Mouse (Mus musculus): Measurements from ENCODE around the gene Aldh5a1.
"Not testable (repeated sequence)": the region's sequence is repeated elsewhere in the genome, so short reads cannot be mapped to it uniquely, and the experiment has no call there.

Aldh5a1 gene

DNA sequence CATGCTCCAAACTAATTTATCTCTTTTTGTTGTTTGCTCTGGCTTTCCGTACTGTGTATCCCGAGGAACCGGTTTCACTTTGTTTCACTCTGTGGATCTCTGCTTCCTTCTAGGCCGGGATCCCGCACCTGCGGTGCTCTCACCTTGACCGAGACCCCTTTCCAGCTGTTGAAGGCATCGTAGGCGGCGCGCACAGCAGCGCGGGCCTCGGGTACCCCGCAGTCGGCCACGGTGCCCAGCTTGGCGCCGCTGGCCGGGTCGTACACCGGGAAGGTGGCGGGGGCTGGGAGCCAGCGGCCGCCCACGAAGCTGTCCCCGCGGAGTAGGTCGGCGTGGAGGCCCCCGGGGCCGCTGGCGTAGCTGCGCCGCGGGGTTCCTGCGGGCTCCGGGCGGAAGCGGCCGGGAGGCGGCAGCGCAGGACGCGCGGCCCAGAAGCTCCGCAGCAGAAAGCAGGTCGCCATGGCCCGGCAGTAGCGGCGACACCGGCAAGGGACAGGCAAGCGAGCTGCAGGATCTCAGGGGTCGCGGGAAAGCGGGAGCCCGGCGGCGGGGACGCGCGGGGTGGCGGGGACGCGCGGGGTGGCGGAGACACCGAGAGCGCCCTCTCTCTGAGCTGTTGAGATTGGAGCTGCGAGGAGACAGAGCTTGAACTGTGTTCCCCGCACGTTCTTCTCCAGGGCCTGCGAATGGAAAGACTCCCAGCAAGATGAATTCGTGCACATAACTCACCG is at the start of gene Aldh5a1:
Aldh5a1 (minus strand) TSS at position 554 of the 731 bp plus-strand sequence.
- DNase-seq (ENCODE audit: inconsistent ontology term): peak; percentile 74

DNA sequence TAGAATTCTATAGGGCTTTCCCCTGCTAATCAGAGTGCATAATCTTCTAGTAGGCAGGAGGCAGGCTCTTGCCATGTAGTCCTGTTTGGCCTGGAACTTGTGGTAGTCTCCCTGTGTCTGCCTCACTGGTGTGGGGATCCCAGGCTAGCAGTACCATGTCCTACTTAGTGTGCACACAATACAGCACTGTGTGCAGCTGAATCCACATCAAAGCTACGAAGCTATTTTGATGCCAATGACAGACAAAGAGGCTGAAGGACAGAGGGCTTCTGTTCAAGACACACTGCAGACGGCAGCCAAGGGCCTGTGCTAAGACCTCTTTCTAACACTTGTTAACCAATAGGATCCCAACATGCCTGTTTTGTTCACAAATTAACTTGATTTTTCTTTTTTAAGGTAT is 48.0 kb upstream of the Aldh5a1 start:
- peak; percentile 86 for DNase-seq (ENCODE audit: inconsistent ontology term)

DNA sequence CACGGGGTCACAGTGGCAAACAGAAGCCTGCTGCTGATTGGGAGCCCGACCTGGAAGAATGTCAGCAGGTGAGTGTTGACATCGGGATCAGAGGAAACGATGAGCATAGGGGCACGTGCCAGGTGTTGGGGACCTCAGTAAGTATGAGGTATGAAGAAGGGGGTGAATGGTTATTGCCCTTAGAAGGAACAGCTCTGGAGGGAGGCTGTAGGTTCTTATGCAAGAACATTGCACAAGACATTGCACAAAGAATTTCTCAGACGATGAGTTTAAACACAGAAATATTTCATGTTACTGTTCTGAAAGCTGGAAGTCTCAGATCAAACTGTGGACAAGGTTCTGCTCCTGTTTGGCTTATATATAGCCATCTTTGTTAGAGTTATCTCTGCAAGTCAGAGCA is 43.6 kb upstream of the Aldh5a1 start:
- no peak for DNase-seq (ENCODE audit: inconsistent ontology term)

DNA sequence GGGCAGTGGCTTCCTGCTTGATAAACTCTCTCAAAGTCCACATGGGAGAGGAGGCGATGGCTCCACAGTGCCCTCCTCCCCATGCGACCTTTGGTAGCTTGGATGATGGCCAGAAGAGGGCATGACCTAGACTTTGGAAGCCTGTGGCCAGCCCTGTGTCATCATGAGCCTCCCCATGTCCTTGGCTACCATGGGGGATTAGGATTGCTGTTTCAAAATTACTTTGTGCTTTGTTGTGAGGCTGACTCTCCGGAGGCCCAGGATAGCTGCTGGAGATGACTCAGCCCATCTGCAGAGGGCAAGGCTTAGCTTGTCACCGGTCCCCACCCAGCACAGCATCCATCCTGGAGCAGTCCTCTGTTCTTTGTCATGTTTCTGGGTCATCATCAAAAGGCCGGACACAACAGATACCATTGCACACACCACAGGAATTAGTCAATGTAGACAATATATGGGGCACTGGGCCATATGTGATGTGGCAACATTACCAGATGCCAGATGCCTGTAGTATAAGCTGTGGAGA is 40.4 kb upstream of the Aldh5a1 start:
- DNase-seq (ENCODE audit: inconsistent ontology term): peak; percentile 92

DNA sequence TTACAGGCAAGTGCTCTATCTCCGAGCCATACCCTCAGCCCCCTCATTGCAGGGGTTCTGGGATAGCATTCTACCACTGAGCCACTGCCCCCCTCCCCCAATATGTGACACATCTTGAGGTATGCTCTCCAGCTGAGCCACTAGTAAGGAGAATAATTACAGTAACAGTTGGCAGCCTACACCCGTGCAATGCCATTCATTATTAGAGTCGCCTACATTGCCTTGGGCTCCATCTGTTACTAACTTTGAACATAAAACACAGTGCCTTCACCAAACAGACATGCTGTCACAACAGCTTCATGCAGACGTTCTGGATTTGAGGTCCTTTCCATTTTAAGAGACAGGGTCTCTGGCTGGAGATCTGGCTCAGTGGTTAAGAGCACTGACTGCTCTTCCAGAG is 38.9 kb upstream of the Aldh5a1 start:
- DNase-seq (ENCODE audit: inconsistent ontology term): peak; percentile 48

DNA sequence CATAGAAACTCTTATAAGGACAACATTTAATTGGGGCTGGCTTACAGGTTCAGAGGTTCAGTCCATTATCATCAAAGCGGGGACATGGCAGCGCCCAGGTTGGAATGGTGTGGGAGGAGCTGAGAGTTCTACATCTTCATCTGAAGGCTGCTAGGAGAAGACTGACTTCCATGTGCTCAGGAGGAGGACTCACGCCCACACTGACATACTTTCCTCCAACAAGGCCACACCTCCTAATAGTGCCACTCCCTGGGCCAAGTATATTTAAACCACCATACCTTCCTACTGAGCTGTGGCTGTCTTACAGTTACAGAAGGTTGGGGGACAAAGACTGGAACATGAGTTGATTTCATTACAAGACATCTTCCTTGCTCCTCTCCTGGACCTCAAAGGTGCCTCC is 34.3 kb upstream of the Aldh5a1 start:
- not testable (repeated sequence) for DNase-seq (ENCODE audit: inconsistent ontology term)

DNA sequence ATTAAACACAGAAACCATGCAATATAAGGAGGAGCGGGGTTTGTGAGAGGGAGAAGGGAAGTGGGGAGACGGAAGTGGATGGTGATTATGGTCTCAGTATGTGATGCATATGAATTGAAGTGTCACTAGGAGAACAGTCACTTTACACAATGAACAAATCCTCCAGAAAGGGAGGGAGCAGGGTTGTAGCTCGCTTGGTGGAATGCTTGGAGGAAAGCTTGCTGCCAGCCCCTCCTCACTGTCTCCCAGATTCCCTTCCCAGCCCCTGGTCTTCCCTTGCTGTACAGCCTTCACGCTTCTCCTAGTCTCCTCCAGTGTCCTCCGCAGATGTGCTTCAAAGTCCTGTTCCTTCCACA is 28.4 kb upstream of the Aldh5a1 start:
- no peak for DNase-seq (ENCODE audit: inconsistent ontology term)

DNA sequence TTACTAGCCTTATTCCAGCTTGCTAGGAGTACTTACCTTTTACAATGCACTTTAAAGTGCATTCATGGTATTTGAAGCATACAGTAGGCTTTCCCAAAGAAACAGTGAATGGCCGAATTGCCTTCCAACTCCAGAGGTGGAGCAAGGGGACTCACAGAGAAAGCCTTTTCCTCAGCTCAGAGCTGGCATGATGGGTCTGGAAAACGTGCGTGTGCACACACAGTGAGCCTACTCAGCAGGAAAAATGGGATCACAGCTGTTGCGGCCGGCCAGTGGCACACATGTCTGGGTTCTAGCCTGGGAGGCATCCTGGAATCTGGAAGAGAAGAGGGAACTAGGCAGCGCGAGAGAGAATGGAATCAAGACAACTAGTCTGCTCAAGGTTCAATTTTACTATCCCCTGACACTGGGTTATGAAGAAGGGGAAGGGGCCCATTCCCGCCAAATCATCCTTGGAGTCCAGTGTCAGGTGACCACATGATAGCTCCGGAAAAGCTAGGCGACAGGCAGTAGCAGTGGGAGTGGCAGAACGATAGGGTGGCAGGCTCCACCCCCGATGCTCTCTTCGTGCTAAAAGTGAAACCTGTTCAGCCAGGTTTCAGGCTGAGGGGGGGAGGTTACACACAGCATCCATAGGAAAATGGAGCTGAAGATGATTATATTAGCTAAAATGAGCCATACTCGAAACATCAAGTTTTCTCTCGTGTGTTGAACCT is 27.8 kb upstream of the Aldh5a1 start:
- no peak for DNase-seq (ENCODE audit: inconsistent ontology term)

DNA sequence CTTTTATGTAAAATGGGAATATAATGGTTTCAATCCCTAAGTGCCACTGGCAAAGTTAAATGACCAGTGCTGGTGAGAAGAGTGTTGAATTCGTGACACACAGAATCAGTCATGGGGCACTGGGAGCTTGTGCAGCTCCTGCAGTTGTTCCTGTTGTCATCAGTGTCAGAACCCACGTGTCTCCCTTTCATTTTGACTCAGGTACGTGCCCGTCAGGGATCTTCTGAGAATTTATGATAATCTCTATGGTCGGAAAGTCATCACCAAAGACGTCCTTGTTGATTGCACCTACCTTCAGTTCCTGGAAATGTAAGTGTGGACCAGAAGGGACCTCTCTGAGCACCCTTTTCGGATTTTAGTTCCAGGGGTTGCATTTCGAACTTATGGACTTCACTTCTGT is 24.7 kb upstream of the Aldh5a1 start:
- DNase-seq (ENCODE audit: inconsistent ontology term): no peak

DNA sequence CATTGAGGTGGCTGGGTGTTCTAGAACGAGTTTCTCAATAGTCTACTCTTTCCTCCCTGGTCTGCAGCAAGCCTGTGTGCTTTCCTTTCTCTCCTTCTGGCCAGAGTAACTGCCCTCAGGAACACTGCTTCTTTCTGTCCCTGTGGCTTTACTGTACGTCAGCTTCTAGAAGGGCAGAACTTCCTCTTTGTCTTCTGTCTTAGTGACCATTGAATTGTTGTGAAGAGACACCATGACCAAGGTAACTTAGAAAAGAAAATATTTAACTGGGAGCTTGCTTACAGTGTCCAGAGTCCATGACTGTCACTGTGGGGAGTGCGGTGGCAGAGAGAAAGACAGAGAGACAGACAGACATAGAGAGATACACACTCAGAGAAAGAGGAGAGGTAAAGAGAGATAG is 22.6 kb upstream of the Aldh5a1 start:
- no peak for DNase-seq (ENCODE audit: inconsistent ontology term)

DNA sequence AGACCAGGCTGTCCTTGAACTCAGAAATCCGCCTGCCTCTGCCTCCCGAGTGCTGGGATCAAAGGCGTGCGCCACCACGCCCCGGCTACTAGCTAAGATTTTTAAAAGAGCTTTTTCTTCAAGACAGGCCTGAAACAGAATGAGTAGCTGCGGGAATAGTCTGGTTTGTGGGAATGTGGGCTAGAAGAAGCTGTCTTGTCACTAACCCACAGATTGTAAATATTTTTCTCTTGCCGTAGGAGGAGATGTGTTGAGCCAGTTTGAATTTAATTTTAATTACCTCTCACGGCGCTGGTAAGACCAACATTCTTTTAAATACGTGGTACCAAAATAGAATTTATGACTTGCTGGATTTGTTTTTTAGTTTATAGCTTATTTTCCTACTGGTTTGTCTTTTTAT is 21.2 kb upstream of the Aldh5a1 start:
- no peak for DNase-seq (ENCODE audit: inconsistent ontology term)

DNA sequence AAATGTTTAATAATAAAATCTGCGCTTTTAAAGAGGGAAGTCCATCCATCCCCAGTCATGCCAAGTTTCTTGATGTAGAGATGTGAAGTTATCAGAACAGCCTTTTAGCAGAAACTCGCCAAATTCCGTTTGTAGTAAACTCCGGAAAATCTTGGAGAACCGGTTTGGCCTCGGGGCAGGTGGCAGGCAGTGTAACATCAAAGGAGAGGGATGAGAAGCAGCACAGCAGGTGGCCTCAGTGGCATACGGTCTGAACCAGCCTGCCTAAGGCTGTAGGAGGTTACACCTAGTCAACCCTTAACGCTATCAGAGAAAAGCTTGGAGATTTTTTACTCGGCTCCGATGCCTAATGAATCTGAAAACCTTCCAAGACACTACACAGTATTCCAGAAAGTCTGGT is 18.0 kb upstream of the Aldh5a1 start:
- no peak for DNase-seq (ENCODE audit: inconsistent ontology term)

DNA sequence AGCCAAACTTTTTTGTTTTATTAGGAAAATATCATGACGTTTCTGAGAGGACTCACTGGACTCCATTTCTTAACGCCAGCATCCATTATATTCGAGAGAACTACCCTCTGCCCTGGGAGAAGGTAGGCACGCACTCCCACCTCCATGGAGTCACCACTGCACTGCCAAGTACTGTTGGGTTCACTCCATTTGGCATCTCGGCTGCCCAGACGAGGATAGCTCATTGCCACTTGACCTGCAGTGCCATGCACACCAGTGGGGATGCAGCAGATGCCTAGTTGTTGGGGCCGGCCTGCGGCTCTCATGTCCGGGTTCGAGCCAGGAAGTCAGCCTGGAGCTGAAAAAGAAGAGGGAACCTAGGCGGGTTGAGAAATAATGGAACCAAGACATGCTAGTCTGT is 17.6 kb upstream of the Aldh5a1 start:
- DNase-seq (ENCODE audit: inconsistent ontology term): no peak

DNA sequence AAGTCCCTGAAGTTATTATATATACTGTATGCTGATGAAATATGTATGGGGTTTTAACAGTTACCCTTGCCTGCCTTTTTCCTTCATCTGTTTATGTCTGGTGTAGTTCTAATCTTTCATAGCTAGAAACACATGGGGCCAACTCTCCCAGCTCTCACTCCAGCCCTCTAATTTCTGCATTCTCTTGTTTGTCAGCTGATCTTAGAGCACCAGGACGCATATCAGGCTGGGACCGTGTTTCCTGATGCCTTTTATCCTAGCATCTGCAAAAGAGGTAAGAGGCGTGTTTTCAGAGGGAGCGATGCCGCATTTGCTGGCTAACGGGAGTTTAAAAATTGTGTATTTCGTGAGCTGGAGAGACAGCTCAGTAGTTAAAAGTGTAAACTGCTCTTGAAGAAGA is 15.2 kb upstream of the Aldh5a1 start:
- no peak for DNase-seq (ENCODE audit: inconsistent ontology term)

DNA sequence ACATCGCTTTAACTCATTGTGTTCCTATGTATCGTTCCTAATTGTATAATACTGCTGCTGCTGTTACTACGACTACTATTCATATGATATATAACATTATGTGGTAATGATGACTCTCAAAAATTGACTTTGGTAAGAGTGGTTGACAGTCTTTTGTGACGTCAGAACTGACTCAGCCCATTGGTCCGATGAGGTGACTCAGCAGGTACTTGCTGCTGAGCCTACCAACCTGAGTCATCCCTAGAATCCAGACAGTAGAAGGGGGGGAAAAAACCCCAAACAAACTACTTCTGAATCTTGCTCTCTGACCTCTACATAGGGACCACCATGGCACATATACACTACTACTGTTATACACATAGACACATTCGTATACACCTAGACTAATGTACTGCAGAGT is 11.4 kb upstream of the Aldh5a1 start:
- no peak for DNase-seq (ENCODE audit: inconsistent ontology term)

DNA sequence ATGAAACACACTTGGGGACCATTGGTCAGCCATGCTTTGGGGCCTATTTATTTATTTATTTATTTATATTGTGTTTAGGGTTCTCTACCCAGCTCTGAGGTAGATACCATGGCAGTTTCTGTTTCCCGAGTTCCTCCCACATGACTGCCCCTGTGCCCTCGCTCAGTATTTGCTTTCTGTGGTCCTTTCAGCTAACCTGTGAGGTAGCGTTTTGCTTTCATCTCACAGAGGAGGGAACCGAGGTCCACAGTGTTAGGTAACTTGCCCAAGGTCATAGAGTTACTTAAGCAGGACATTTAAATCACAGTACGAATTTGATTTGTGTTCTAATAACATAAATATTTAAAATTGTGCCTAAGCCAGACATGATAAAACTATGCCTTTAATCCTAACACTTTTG is 9.7 kb upstream of the Aldh5a1 start:
- no peak for DNase-seq (ENCODE audit: inconsistent ontology term)

DNA sequence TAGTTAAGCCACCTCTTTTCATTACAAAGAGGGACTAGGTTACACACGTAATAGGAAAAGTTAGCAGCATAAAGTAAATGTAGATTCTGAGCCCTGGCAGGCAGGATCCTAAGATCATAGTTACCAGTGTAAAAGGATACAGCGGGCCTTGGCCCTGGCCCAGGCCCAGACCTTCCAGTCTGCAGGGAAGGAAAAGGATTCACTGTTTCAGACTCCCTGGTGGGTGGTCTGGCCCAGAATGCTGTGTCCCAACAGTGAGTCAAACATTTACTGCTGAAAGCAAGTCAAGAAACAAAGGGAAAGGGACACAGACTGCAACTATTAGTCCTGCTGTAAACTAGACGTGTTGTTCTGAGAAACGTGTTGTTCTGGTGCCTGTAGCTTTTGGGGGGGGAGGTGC is 8.1 kb upstream of the Aldh5a1 start:
- peak; percentile 94 for DNase-seq (ENCODE audit: inconsistent ontology term)

DNA sequence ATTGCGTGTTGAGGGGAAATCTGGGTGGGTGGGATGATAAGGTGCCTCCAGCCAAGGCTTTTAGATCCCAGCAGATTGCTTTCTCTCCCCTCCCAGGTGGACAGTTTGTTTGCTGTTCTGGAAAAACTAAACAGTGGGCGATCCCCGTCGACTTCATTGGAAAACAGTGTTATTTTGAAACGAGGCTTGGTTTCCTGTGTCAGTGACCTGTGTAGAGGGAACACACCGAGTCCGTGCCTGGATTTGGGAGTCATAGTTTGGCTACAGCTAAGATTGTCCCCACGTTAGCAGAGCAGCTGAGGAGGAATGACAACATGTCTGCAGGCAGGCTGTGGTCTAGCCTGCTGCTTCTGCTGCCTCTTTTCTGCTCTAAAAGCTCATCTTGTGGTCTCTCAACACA is 5.8 kb upstream of the Aldh5a1 start:
- DNase-seq (ENCODE audit: inconsistent ontology term): no peak

DNA sequence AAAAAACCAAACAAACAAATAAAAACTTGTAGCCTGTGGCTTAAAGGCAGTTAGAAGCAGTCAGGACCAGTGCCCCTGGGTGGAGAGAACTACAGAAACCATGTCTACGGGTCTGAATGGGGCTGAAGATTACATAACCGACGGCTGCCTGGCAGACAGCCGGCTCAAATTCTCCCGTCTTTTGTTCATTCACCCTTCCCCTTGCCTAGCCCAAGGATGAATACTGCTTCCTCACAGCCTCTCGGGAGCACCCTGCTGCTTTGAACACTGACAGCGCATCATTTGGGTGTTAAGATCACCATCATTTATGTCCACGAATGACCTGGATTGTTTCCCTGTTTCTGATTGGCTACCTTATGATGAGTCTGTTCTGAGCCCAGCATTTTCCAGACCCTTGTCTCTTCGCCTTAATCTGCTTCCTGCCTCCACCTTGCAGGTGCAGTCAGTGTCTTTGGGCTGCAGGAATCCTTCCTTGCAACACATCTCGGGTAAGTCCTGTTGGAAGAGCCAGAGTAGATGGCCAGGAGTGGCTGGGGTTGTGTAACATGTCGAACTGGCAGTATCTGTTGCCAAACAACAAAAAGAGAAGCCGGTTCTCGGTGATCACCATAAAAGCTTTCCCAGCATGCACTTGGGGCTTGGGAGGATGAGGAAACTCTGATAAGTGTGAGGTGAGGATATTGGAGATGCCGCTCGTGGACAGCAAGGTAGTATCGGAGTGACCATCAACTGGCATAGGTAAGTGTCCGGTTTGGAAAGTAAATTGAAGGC is 5.2 kb upstream of the Aldh5a1 start, which contains the start of gene Gpld1:
Gpld1 (plus strand) TSS at position 641 of the 771 bp plus-strand sequence.
- DNase-seq (ENCODE audit: inconsistent ontology term): peak; percentile 86

DNA sequence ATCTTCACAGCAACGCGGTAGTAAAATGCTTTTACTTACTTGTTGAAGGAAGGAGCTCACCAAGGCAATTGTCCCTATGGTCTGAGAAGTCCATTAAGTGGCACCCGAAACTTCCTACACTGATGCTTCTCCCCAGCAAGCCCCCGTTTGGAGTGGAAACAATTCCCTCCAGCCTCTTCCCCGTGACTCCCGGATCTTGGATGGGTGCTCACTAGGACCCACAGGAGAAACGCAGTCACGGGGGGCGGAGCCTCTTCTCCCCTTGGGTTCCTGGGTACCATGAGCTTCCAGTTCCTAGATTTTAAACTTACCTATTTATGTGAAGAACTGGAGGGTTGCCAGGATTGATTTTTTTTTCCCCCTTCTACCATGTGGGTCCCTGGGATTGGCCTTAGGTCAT is 2.0 kb upstream of the Aldh5a1 start:
- DNase-seq (ENCODE audit: inconsistent ontology term): no peak

DNA sequence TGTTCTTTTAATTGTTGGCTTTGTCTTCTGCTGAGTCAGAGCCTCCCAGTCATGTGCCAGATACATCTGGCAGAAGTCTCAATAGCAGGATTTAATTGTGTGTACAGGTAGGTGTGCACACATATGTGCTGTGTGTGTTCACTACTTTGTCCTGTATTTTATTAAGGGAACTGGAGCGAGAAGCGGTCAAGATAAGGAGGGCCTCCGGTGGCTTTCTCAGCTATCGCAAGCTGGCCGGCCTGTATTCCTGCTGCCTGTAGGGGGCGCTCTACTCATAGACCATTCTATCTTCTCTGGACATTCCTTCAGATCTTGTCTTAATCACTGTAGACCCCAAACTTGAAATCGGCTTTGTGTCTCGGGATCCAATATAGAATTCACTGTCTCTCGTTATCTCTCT is 1.2 kb upstream of the Aldh5a1 start:
- DNase-seq (ENCODE audit: inconsistent ontology term): peak; percentile 52

DNA sequence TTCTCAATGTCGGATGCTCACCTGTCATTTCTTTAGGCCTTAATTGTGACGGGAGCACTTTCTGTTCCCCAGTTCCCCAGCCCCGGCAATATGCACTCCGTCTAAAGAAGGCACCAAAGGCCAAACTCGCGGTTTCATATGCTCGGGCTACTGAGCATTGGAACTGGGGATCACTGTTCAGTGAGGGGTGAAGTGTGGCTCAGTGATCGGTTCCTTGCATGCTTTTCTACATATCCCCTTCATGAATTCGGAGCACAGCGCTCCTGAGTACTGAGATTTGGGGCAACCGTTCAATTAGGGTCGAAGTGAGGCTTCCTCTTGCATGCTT is 342 bp upstream of the Aldh5a1 start:
- DNase-seq (ENCODE audit: inconsistent ontology term): no peak

DNA sequence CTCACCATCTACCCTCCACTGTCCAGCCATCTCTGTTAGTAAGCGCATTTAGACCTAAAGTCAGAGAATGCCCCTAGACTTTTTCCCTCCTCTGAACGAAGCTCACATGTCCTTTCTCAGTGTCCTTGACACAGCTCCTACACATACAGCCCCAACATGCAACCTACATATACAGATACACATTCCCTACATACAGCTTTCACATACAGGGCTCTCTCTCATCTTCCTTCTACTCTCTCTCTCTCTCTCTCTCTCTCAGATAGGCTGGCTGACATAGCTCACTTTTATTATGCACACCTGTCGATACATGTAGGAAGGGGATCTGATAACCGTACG is 721 bp downstream of the Aldh5a1 start:
- DNase-seq (ENCODE audit: inconsistent ontology term): peak; percentile 32

All from Muller cell, postnatal 12 days (primary cell).